ENCODE assay signal across 13 mouse cellular contexts in the genomic region with DNA sequence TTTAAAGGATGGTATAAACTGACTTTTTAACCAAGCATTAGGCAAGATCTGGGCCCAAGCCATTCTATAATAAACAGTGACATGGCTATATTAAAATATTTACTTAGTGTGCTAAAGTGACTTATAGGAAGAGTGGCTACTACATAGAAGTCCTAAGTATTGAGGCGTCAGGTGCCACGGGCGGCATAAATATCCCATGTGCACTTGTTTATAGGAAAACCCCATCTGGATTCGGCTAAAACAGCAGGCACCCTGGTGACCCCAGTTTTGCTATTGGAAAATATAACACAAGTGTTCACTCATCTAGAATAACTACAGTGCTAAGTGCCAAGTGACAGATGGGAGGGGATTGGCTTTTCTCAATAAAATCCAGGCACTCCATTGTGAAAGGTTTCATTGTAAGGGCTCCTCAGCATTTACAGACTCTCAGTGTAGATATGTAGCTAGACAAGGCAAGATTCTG.
A peak's percentile ranks its signal among the peaks of the same experiment; 100 is the strongest.
DNase-seq lines count a peak whose midpoint lies in the region; ATAC-seq and TF ChIP-seq lines count a peak whose summit lies in the region.
"Had no signal": no experiment of that assay in that cellular context is flagged by ENCODE, and none has a peak within 500 bp of the region (broad histone marks: within the 10 kb centered on the region; RNA-seq: fewer than 3 reads in every experiment).

No protein-coding gene starts in this region.

- H3K4me3 ChIP-seq in hindbrain, postnatal 0 days (ENCODE audit: low read length): no peak overlapping the region
- H3K4me3 ChIP-seq in hindbrain, embryonic 13.5 days: no peak overlapping the region
- H3K4me3 ChIP-seq in layer of hippocampus, adult 2 months: no peak overlapping the region
- H3K4me3 ChIP-seq: heart, embryonic 13.5 days; liver, embryonic 12.5 days had no signal

- H3K27me3 ChIP-seq in hindbrain, postnatal 0 days (ENCODE audit: insufficient read depth, low read length): no peaks in the 10 kb centered on the region
- H3K27me3 ChIP-seq in hindbrain, embryonic 13.5 days: no peaks in the 10 kb centered on the region
- H3K27me3 ChIP-seq: heart, embryonic 13.5 days; liver, embryonic 12.5 days had no signal

- TF ChIP-seq POLR2A in brain, embryonic 14.5 days (IDR thresholded peaks at IDR 0.05; ENCODE audit: borderline replicate concordance, extremely low read depth, insufficient read depth, insufficient read length, poor library complexity, severe bottlenecking): no peak

- DNase-seq in hindbrain, postnatal 0 days (ENCODE audit: low spot score): peak; percentile 71
- peak; percentile 79 for DNase-seq in brain, embryonic 14.5 days (ENCODE audit: low read depth)
- peak; percentile 45 for DNase-seq in cerebellum, adult 9-10 months
- DNase-seq in retina, postnatal 1 day: peak; percentile 56
- DNase-seq in layer of hippocampus, adult 2 months (ENCODE audit: low spot score in 2 of 2): no peak
- no peak for DNase-seq in gastrocnemius, postnatal 4 days (ENCODE audit: low spot score in 2 of 2)
- DNase-seq: adrenal gland, postnatal 25 days; gastrocnemius, postnatal 36 days; kidney, adult 9 months had no signal

- no peak for TF ChIP-seq CTCF in hindbrain, postnatal 0 days (IDR thresholded peaks at IDR 0.05; ENCODE audit: low read depth)
- TF ChIP-seq CTCF in brain, embryonic 14.5 days (IDR thresholded peaks at IDR 0.05; ENCODE audit: borderline replicate concordance, extremely low read depth, insufficient read depth, insufficient read length): no peak
- no peak for TF ChIP-seq CTCF in layer of hippocampus, adult 2 months (conservative IDR thresholded peaks at IDR 0.05)

- H3K4me1 ChIP-seq in hindbrain, postnatal 0 days (ENCODE audit: insufficient read depth, low read length): no peaks in the 10 kb centered on the region
- no peaks in the 10 kb centered on the region for H3K4me1 ChIP-seq in hindbrain, embryonic 13.5 days (replicated peaks)
- H3K4me1 ChIP-seq: liver, embryonic 12.5 days had no signal

- 59% methylated on average over 4 of the region's 4 CpGs for WGBS in hindbrain, postnatal 0 days
- WGBS in hindbrain, embryonic 13.5 days: 80% methylated on average over 4 of the region's 4 CpGs

- peak overlapping the region; percentile 16; the same call in 1 of the 2 replicates for H3K27ac ChIP-seq in hindbrain, postnatal 0 days
- no peak overlapping the region for H3K27ac ChIP-seq in hindbrain, embryonic 13.5 days
- no peak overlapping the region for H3K27ac ChIP-seq in layer of hippocampus, adult 2 months
- H3K27ac ChIP-seq: heart, embryonic 13.5 days; liver, embryonic 12.5 days had no signal

- no peaks in the 10 kb centered on the region for H3K9me3 ChIP-seq in hindbrain, postnatal 0 days (ENCODE audit: low read length)
- no peaks in the 10 kb centered on the region for H3K9me3 ChIP-seq in hindbrain, embryonic 13.5 days
- H3K9me3 ChIP-seq: heart, embryonic 13.5 days; liver, embryonic 12.5 days had no signal

- no peak for ATAC-seq in hindbrain, postnatal 0 days
- no peak for ATAC-seq in hindbrain, embryonic 13.5 days (ENCODE audit: low FRiP score)
- ATAC-seq: liver, embryonic 12.5 days had no signal

- H3K36me3 ChIP-seq in hindbrain, postnatal 0 days (ENCODE audit: insufficient read depth, low read length): no peaks in the 10 kb centered on the region
- no peaks in the 10 kb centered on the region for H3K36me3 ChIP-seq in hindbrain, embryonic 13.5 days
- H3K36me3 ChIP-seq: heart, embryonic 13.5 days; liver, embryonic 12.5 days had no signal

- no peak overlapping the region for H3K4me2 ChIP-seq in hindbrain, postnatal 0 days (ENCODE audit: low read depth, low read length)
- no peak overlapping the region for H3K4me2 ChIP-seq in hindbrain, embryonic 13.5 days
- H3K4me2 ChIP-seq: heart, embryonic 13.5 days; liver, embryonic 12.5 days; midbrain, embryonic 11.5 days had no signal

- no peak overlapping the region for H3K9ac ChIP-seq in hindbrain, postnatal 0 days (replicated peaks; ENCODE audit: low read length)
- H3K9ac ChIP-seq in hindbrain, embryonic 13.5 days: no peak overlapping the region
- H3K9ac ChIP-seq: heart, embryonic 13.5 days; liver, embryonic 12.5 days had no signal

Comparison
In these comparisons a context has a peak if more than half of its experiments do, and no peak if none do; other contexts are left out.
1. DNase-seq: peak in hindbrain, postnatal 0 days (single experiment), brain, embryonic 14.5 days (single experiment), cerebellum, adult 9-10 months (single experiment) and retina, postnatal 1 day (single experiment); none in layer of hippocampus, adult 2 months (0 of 2) and gastrocnemius, postnatal 4 days (0 of 2).